Mouse (Mus musculus) retina, adult 2 months (tissue): ENCODE data around the gene Gm10591.
"Not testable (repeated sequence)": the region's sequence is repeated elsewhere in the genome, so short reads cannot be mapped to it uniquely, and the experiment has no call there.

ENCODE experiments used
- DNase-seq: peaks from one replicate; pipeline ENCODE4 v3.0.0-alpha.2; 2012; ENCODE audit warnings: low read depth, low spot score

Gene Gm10591

DNA sequence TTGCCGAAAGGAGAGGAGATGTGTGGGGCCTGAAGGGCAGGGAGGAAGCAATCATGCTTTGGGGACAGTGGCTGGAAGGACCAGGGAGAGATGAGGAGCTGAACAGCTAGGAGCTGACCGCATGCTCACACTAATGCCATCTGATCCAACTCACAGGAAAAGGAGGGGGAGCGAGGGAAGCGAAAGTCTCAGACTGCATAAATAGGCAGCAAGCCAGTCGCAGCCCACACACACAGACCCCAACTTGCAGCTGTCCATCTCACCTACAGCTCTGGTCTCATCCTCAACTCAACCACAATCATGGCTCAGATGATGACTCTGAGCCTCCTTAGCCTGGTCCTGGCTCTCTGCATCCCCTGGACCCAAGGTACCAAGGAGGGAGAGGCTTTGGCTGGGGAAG, at the start of gene Gm10591:
Gm10591 (plus strand) TSS at position 301 of the 400 bp plus-strand sequence.
- not testable (repeated sequence) for DNase-seq

GRCm38 (mm10) chr4:42629419-42629818, 17.4 kb downstream of the Gm10591 start, which contains the start of gene Gm2564:
Gm2564 (plus strand) TSS chr4:42629719.
- not testable (repeated sequence) for DNase-seq

DNA sequence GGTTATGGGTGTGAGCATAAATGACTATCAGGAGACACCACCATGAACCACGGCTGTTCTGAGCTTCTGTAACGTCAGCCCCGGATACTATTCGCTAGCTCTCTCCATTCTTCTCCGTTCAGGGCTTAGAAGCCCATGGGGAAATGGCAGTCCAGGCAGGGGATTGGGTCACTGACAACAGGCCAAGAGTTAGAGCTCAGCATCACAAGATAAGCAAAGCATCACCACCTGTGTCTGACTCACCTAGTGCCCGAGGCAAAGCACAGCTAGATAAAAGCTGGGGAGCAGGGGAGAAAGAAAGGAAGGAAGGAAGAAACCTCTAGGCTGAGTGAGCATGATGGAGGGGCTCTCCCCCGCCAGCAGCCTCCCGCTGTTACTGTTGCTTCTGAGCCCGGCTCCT, 43.0 kb downstream of the Gm10591 start, which contains the start of gene Ccl27b:
Ccl27b (plus strand) TSS at position 301 of the 400 bp plus-strand sequence.
- not testable (repeated sequence) for DNase-seq

DNA sequence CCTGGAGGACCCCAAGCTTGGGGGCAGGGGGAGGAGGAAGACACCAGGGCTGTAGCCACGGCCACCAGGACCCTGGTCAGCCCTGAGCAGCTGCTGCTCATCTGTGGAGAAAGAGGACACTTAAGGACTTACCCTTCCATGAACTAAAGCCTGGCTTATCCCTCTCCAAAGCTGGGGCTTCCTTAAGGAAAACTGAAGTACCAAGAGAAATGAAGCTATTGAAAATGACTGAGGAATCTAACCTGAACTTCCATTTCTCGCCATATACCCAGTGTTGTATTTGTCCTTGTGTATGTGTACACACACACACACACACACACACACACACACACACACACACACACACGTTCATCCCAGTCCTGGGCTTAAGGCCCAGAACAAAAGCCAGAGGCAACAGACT, 49.8 kb downstream of the Gm10591 start, which contains the start of gene Il11ra2:
Il11ra2 (minus strand) TSS at position 101 of the 400 bp plus-strand sequence.
- not testable (repeated sequence) for DNase-seq
